Mouse (Mus musculus) embryonic facial prominence, embryonic 13.5 days (tissue): ENCODE measurements around the gene Robo1. TPM values are rescaled to one million over a fixed set of nuclear protein-coding genes. Genes with fewer than 3 reads are reported as not detected.

ENCODE experiments used
- ATAC-seq: fragments of 200-750 bp; cut with Nextera tagmentation; 2 replicates; pipeline ENCODE4 v1.8.0; 2017; ENCODE audit warnings: low read depth; ENCODE audit not compliant: insufficient number of reproducible peaks, insufficient read depth, low FRiP score, low TSS enrichment
- H3K27ac ChIP-seq: fragments of 300-500 bp; sonication (generic); 2 replicates; pipeline ENCODE4 v1.5.1; 2015; ENCODE audit warnings: moderate library complexity, mild to moderate bottlenecking, inconsistent platforms
- H3K27me3 ChIP-seq: fragments of 300-500 bp; sonication (generic); 2 replicates; pipeline ENCODE4 v1.6.1; 2015; ENCODE audit warnings: mild to moderate bottlenecking, inconsistent platforms
- H3K36me3 ChIP-seq: fragments of 300-500 bp; sonication (generic); 2 replicates; pipeline ENCODE4 v1.6.1; 2015; ENCODE audit warnings: mild to moderate bottlenecking, inconsistent platforms
- H3K4me1 ChIP-seq: fragments of 300-500 bp; sonication (generic); 2 replicates; pipeline ENCODE4 v1.6.1; 2015; ENCODE audit warnings: inconsistent platforms
- H3K4me2 ChIP-seq: fragments of 300-500 bp; sonication (generic); 2 replicates; pipeline ENCODE4 v1.6.1; 2015; ENCODE audit warnings: moderate library complexity, mild to moderate bottlenecking, inconsistent platforms
- H3K4me3 ChIP-seq: fragments of 300-500 bp; sonication (generic); 2 replicates; pipeline ENCODE4 v1.5.1; 2015; ENCODE audit warnings: mild to moderate bottlenecking, inconsistent platforms
- H3K9ac ChIP-seq: fragments of 300-500 bp; sonication (generic); 2 replicates; pipeline ENCODE4 v1.6.1; 2015; ENCODE audit warnings: mild to moderate bottlenecking, inconsistent platforms
- H3K9me3 ChIP-seq: fragments of 300-500 bp; sonication (generic); 2 replicates; pipeline ENCODE4 v1.6.1; 2016; ENCODE audit warnings: inconsistent platforms
- WGBS: fragments of 180-500 bp; shearing (Covaris S2); methylation state at CpG from one replicate; pipeline ENCODE4 v1.1.7; 2015; ENCODE audit warnings: mixed read lengths; 5-methylcytosine and 5-hydroxymethylcytosine counted together
- polyA plus RNA-seq: library from polyadenylated mRNA; unstranded; fragments of >200 nt; fragmentation: Nextera tagmentation; extraction: Ambion mirVana; gene quantifications from 2 replicates; pipeline ENCODE4 v1.2.1, GENCODE M21; 2015

The Robo1 gene
- polyA plus RNA-seq, 1 experiment from 2014 or later, result 63.8 TPM

DNA sequence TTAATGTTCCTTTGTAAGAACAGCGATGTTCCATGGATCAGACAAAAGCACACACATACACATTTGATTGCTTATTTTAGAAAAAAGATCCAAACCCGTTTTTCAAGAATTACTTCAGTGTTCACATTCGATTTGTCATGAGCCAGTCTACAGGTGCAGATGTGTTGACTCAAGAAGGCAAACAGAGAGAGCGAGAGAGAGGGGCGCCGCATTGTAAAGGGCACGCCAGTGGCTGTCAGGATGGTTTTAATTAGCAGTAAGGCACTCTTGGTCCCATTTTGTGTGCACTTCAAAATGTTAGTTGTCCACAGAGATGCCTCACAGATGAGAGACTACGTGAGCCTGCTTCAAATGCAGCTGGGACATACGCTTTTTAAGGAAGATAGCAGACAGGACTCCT lies 470.4 kb downstream of the Robo1 start:
- H3K36me3 ChIP-seq, result no peaks in the 10 kb centered on the region
- no peak overlapping the region for H3K27ac ChIP-seq
- WGBS, result 23% methylated on average over 9 of the region's 9 CpGs
- H3K4me2 ChIP-seq, result no peak overlapping the region
- H3K4me1 ChIP-seq, result peaks cover 9% of the 10 kb centered on the region
- no peak overlapping the region for H3K4me3 ChIP-seq
- no peaks in the 10 kb centered on the region for H3K9me3 ChIP-seq
- no peak for ATAC-seq
- H3K9ac ChIP-seq, result no peak overlapping the region
- H3K27me3 ChIP-seq, result no peaks in the 10 kb centered on the region

DNA sequence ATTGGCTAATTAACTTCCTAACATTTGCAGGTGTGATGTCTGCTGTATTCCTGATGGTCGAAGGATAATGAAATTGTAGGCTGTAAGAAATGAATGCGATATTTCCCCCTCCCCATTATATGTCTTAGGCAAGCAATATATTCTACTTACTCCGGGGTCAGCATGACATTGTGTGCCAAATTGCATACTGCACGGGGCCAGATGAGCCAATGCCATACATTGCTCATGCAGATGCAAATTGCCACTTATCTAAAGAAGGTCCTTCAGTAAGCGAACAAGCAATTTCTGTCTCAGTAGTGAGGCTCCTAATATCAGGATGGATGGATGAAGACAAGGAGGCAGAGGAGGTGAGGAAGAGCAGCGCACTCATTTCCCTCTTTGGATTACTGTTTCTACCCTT lies 474.1 kb downstream of the Robo1 start:
- WGBS, result 92% methylated on average over 6 of the region's 6 CpGs
- Histone ChIP-seq H3K27me3 (no peaks in the 10 kb centered on the region), H3K4me2 (no peak overlapping the region), H3K36me3 (no peaks in the 10 kb centered on the region), H3K4me1 (peaks cover 14% of the 10 kb centered on the region), H3K9ac (no peak overlapping the region), H3K27ac (no peak overlapping the region), H3K9me3 (no peaks in the 10 kb centered on the region), H3K4me3 (no peak overlapping the region)
- ATAC-seq, result no peak

DNA sequence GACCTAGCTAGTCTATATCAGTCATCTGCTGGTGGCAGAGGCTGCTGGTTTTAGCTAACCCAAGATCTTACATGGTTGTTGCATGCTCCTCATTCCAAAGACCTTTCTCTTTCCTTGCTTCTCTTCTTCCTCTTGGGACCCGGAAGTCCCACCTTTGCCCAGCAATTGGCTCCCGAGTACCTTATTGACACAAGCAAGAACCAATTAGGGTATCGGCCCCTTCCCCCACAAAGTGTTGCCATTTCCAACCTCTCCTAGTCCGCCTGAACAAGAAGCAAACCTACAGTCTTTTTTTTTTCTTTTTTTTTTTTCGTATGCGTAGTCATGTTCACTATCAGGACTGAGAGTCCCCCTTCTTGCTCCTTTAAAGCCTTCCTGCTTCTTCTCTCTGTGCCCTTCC lies 478.0 kb downstream of the Robo1 start:
- WGBS, result 83% methylated on average over 6 of the region's 6 CpGs
- H3K4me1 ChIP-seq, result peaks cover 11% of the 10 kb centered on the region; the same call in 1 of the 2 replicates
- no peak overlapping the region for H3K4me3 ChIP-seq
- no peak overlapping the region for H3K4me2 ChIP-seq
- no peaks in the 10 kb centered on the region for H3K36me3 ChIP-seq
- no peaks in the 10 kb centered on the region for H3K9me3 ChIP-seq
- H3K9ac ChIP-seq, result no peak overlapping the region
- H3K27ac ChIP-seq, result no peak overlapping the region
- ATAC-seq, result no peak
- no peaks in the 10 kb centered on the region for H3K27me3 ChIP-seq

DNA sequence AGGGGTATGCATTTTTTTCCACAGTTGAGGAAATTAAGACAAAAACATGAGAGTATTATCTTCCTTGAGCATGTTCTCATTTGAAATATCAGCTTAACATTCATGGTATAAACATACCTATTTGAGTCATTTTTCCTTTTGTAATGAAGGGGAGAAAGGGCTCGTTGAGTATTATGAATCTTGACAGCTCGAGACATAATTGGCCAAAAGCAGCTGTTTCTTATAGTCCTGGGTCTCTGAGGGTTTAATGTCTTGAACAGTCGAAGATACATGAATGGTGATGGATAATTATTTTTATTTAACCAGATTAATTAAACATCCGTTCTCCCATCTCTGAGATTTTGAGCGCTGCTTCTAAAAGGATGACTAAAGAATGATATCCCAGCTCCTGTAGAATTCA lies 478.5 kb downstream of the Robo1 start:
- Histone ChIP-seq H3K36me3 (no peaks in the 10 kb centered on the region), H3K9ac (no peak overlapping the region), H3K9me3 (no peaks in the 10 kb centered on the region), H3K4me2 (no peak overlapping the region), H3K4me1 (peaks cover 11% of the 10 kb centered on the region; the same call in 1 of the 2 replicates), H3K27me3 (no peaks in the 10 kb centered on the region), H3K4me3 (no peak overlapping the region), H3K27ac (no peak overlapping the region)
- no peak for ATAC-seq
- 48% methylated on average over 5 of the region's 5 CpGs for WGBS

- H3K9ac ChIP-seq, result no peak overlapping the region
- H3K27ac ChIP-seq, result no peak overlapping the region
- 48% methylated on average over 7 of the region's 7 CpGs for WGBS
Observed at GRCm38 (mm10) chr16:72788017-72788416, 479.9 kb downstream of the Robo1 start.

DNA sequence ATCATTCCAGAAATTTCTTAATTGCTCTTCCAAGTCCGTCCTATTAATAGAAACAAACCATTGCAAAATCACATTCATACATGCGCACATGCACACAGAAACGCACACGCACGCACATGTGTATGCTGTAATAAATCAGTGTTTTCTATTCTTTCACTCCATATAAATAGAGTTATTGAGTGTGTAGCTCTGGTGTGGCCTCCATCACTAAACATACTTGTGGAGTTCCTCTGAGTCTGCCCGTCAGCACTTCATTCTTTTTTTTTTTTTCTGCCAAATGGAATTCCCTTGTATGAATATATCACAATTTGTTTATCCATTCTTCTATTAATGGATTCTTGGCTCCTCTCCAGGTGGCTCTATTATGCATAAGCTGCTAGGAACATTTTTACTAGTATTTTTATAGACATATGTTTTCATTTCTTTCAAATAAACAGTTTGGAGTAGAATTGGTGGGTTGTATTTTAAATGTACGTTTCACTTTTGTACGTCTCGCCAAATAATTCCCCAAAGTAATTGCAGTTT lies 483.1 kb downstream of the Robo1 start:
- Histone ChIP-seq H3K4me1 (peaks cover 25% of the 10 kb centered on the region), H3K36me3 (no peaks in the 10 kb centered on the region), H3K9me3 (no peaks in the 10 kb centered on the region), H3K4me3 (no peak overlapping the region), H3K9ac (no peak overlapping the region), H3K27me3 (no peaks in the 10 kb centered on the region), H3K4me2 (no peak overlapping the region), H3K27ac (no peak overlapping the region)
- ATAC-seq, result no peak
- WGBS, result 73% methylated on average over 9 of the region's 9 CpGs

More at GRCm38 (mm10) chr16:72788017-72788416, 479.9 kb downstream of the Robo1 start:
- Histone ChIP-seq H3K4me1 (peaks cover 11% of the 10 kb centered on the region; the same call in 1 of the 2 replicates), H3K4me3 (no peak overlapping the region), H3K27me3 (no peaks in the 10 kb centered on the region), H3K9me3 (no peaks in the 10 kb centered on the region), H3K4me2 (no peak overlapping the region), H3K36me3 (no peaks in the 10 kb centered on the region)
- no peak for ATAC-seq

- H3K4me2 ChIP-seq, result peak overlapping the region; percentile 18; the same call in 1 of the 2 replicates
- 44% methylated on average over 6 of the region's 6 CpGs for WGBS
- H3K4me3 ChIP-seq, result no peak overlapping the region
- H3K4me1 ChIP-seq, result peaks cover 43% of the 10 kb centered on the region
- no peaks in the 10 kb centered on the region for H3K27me3 ChIP-seq
- no peak overlapping the region for H3K9ac ChIP-seq
- H3K36me3 ChIP-seq, result no peaks in the 10 kb centered on the region
- peak overlapping the region; percentile 41; the same call in 1 of the 2 replicates for H3K27ac ChIP-seq
- H3K9me3 ChIP-seq, result no peaks in the 10 kb centered on the region
- no peak for ATAC-seq
Observed at GRCm38 (mm10) chr16:72794692-72795378, 486.7 kb downstream of the Robo1 start.

DNA sequence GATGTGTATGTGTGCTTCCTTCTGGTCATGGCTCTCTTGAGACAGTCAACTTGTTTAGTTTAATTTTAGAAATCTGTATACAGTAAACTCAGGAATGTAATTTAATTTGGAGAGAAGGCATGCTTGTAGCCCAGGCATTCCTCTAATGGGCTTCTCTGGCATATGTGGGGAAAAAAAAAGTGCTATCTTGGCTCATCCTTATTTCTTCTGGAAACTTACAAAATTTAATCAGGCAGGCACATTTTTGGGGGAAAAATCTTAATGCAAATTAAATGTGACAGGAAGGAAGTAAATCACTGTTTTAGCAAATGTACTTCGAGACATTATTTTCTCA lies 487.2 kb downstream of the Robo1 start:
- H3K4me3 ChIP-seq, result no peak overlapping the region
- H3K9ac ChIP-seq, result no peak overlapping the region
- H3K27me3 ChIP-seq, result no peaks in the 10 kb centered on the region
- H3K27ac ChIP-seq, result no peak overlapping the region
- no peak for ATAC-seq
- H3K9me3 ChIP-seq, result no peaks in the 10 kb centered on the region
- peak overlapping the region; percentile 18; the same call in 1 of the 2 replicates for H3K4me2 ChIP-seq
- WGBS, result 29% methylated on average over 1 of the region's 1 CpGs
- H3K36me3 ChIP-seq, result no peaks in the 10 kb centered on the region
- peaks cover 48% of the 10 kb centered on the region for H3K4me1 ChIP-seq

- WGBS, result 71% methylated on average over 12 of the region's 12 CpGs
Observed at GRCm38 (mm10) chr16:72798405-72798949, 490.4 kb downstream of the Robo1 start.

GRCm38 (mm10) chr16:72800121-72800749 lies 492.1 kb downstream of the Robo1 start:
- Histone ChIP-seq H3K4me3 (no peak overlapping the region), H3K9me3 (no peaks in the 10 kb centered on the region; the same call in 1 of the 2 replicates), H3K36me3 (peaks cover 4% of the 10 kb centered on the region; the same call in 1 of the 2 replicates), H3K4me1 (peaks cover 48% of the 10 kb centered on the region), H3K27me3 (no peaks in the 10 kb centered on the region), H3K9ac (no peak overlapping the region), H3K4me2 (peak overlapping the region; percentile 37), H3K27ac (peak overlapping the region; percentile 55)
- 32% methylated on average over 15 of the region's 15 CpGs for WGBS
- no peak for ATAC-seq

More at GRCm38 (mm10) chr16:72798405-72798949, 490.4 kb downstream of the Robo1 start:
- Histone ChIP-seq H3K9me3 (no peaks in the 10 kb centered on the region), H3K4me2 (no peak overlapping the region), H3K4me3 (no peak overlapping the region), H3K27ac (no peak overlapping the region), H3K27me3 (no peaks in the 10 kb centered on the region), H3K4me1 (peaks cover 59% of the 10 kb centered on the region), H3K36me3 (no peaks in the 10 kb centered on the region), H3K9ac (no peak overlapping the region)
- no peak for ATAC-seq

DNA sequence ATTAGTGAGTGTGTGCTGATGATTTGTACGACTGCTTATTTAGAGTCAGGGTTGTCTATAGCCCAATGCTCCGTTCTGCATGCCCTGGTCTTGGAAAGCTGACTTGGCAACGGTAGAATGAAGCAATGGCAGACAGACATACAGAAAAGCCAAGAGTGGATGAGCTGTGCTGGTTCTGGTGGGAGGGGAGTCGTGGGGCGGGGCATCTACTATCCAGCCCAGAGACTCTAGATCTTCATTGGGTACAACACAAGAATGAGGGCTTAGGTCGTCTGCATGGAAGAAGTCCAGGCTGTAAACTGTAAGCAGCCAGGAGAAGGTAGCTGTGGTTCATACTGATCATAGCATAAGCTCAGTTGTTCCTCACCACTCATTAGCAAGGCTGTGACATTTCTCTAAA lies 492.7 kb downstream of the Robo1 start:
- ATAC-seq, result no peak
- H3K4me3 ChIP-seq, result no peak overlapping the region
- peak overlapping the region; percentile 37; the same call in 1 of the 2 replicates for H3K4me2 ChIP-seq
- 74% methylated on average over 6 of the region's 6 CpGs for WGBS
- peaks cover 42% of the 10 kb centered on the region for H3K4me1 ChIP-seq
- H3K27ac ChIP-seq, result peak overlapping the region; percentile 55
- no peaks in the 10 kb centered on the region for H3K27me3 ChIP-seq
- H3K9me3 ChIP-seq, result no peaks in the 10 kb centered on the region; the same call in 1 of the 2 replicates
- peaks cover 4% of the 10 kb centered on the region; the same call in 1 of the 2 replicates for H3K36me3 ChIP-seq
- no peak overlapping the region for H3K9ac ChIP-seq
